Mouse (Mus musculus): ENCODE measurements around the gene Olfr1209. TPM values are rescaled to one million over a fixed set of nuclear protein-coding genes. Genes with fewer than 3 reads are reported as not detected.

Olfr1209 gene
- polyA plus RNA-seq (2012; rRNA removed), result not detected in 2 replicates
- not detected in 2 replicates for polyA plus RNA-seq (2014; fragmentation: Nextera tagmentation; extraction: Ambion mirVana)

GRCm38 (mm10) chr2:88915057-88915456 is at the start of gene Olfr1209:
Gene Olfr1209, minus strand, starts transcription at chr2:88915157.
- H3K27me3 ChIP-seq (ENCODE audit: control insufficient read depth, insufficient read depth, low read length), result no peaks in the 10 kb centered on the region
- H3K4me2 ChIP-seq (ENCODE audit: low read depth), result no peak within 1 kb of the TSS
- no peak within 1 kb of the TSS for H3K9ac ChIP-seq (replicated peaks)
- 66% methylated on average over 3 of the region's 3 CpGs for WGBS (ENCODE audit: insufficient replicate concordance)
- H3K9me3 ChIP-seq (ENCODE audit: control insufficient read depth, low read length), result no peaks in the 10 kb centered on the region
- no peaks in the 10 kb centered on the region for H3K4me1 ChIP-seq (replicated peaks; ENCODE audit: control insufficient read depth in 2 of 2, insufficient read depth in 2 of 2, low read length in 1 of 2)
- no peak within 1 kb of the TSS for H3K4me3 ChIP-seq (ENCODE audit: insufficient read depth in 1 of 2, low read depth in 2 of 2, low read length in 2 of 2)
- ATAC-seq (ENCODE audit: insufficient read depth) (no peak), DNase-seq (ENCODE audit: low read depth in 3 of 3, low spot score in 3 of 3) (no peak)
- no peaks in the 10 kb centered on the region for H3K36me3 ChIP-seq (replicated peaks; ENCODE audit: control insufficient read depth, insufficient read depth, low read depth)
- no peak for TF ChIP-seq CTCF (IDR thresholded peaks at IDR 0.05; ENCODE audit: low read depth)
- TF ChIP-seq EP300 (IDR thresholded peaks at IDR 0.05; ENCODE audit: low read depth), result no peak
- H3K27ac ChIP-seq, result no peak within 1 kb of the TSS

GRCm38 (mm10) chr2:88953669-88954068 is 38.7 kb upstream of the Olfr1209 start, which contains the start of gene Olfr1212:
Gene Olfr1212, plus strand, starts transcription at chr2:88953969.
- Histone ChIP-seq H3K4me3 (ENCODE audit: insufficient read depth in 1 of 2, low read depth in 2 of 2, low read length in 2 of 2) (no peak within 1 kb of the TSS), H3K4me2 (ENCODE audit: low read depth) (no peak within 1 kb of the TSS), H3K36me3 (replicated peaks; ENCODE audit: control insufficient read depth, insufficient read depth, low read depth) (no peaks in the 10 kb centered on the region), H3K9me3 (ENCODE audit: control insufficient read depth, low read length) (no peaks in the 10 kb centered on the region), H3K27ac (no peak within 1 kb of the TSS), H3K9ac (replicated peaks) (no peak within 1 kb of the TSS), H3K4me1 (replicated peaks; ENCODE audit: control insufficient read depth in 2 of 2, insufficient read depth in 2 of 2, low read length in 1 of 2) (no peaks in the 10 kb centered on the region), H3K27me3 (ENCODE audit: control insufficient read depth, insufficient read depth, low read length) (no peaks in the 10 kb centered on the region)
- no peak for DNase-seq (ENCODE audit: low read depth in 3 of 3, low spot score in 3 of 3)
- ATAC-seq (ENCODE audit: insufficient read depth), result no peak
- TF ChIP-seq EP300 (IDR thresholded peaks at IDR 0.05; ENCODE audit: low read depth), result no peak
- TF ChIP-seq CTCF (IDR thresholded peaks at IDR 0.05; ENCODE audit: low read depth), result no peak

- H3K27me3 ChIP-seq (ENCODE audit: control insufficient read depth, insufficient read depth, low read length), result no peaks in the 10 kb centered on the region
- no peak for DNase-seq (ENCODE audit: low read depth in 3 of 3, low spot score in 3 of 3)
- no peaks in the 10 kb centered on the region for H3K36me3 ChIP-seq (replicated peaks; ENCODE audit: control insufficient read depth, insufficient read depth, low read depth)
- TF ChIP-seq EP300 (IDR thresholded peaks at IDR 0.05; ENCODE audit: low read depth) (no peak), CTCF (IDR thresholded peaks at IDR 0.05; ENCODE audit: low read depth) (no peak)
- H3K27ac ChIP-seq, result no peak within 1 kb of the TSS
- no peak within 1 kb of the TSS for H3K9ac ChIP-seq (replicated peaks)
- H3K9me3 ChIP-seq (ENCODE audit: control insufficient read depth, low read length), result no peaks in the 10 kb centered on the region
- 71% methylated on average over 1 of the region's 1 CpGs for WGBS (ENCODE audit: insufficient replicate concordance)
- no peak within 1 kb of the TSS for H3K4me2 ChIP-seq (ENCODE audit: low read depth)
- H3K4me1 ChIP-seq (replicated peaks; ENCODE audit: control insufficient read depth in 2 of 2, insufficient read depth in 2 of 2, low read length in 1 of 2), result no peaks in the 10 kb centered on the region
- ATAC-seq (ENCODE audit: insufficient read depth), result no peak
- H3K4me3 ChIP-seq (ENCODE audit: insufficient read depth in 1 of 2, low read depth in 2 of 2, low read length in 2 of 2), result no peak within 1 kb of the TSS
These were observed 23.1 kb upstream of the Olfr1209 start, which contains the start of gene Olfr1211 for GRCm38 (mm10) chr2:88938011-88938410. Gene Olfr1211, minus strand, starts transcription at chr2:88938111.

GRCm38 (mm10) chr2:88902211-88902610 is 12.7 kb downstream of the Olfr1209 start, which contains the start of gene Olfr1208:
Gene Olfr1208, minus strand, starts transcription at chr2:88902311.
- no peaks in the 10 kb centered on the region for H3K9me3 ChIP-seq (ENCODE audit: control insufficient read depth, low read length)
- H3K9ac ChIP-seq (replicated peaks), result no peak within 1 kb of the TSS
- H3K4me1 ChIP-seq (replicated peaks; ENCODE audit: control insufficient read depth in 2 of 2, insufficient read depth in 2 of 2, low read length in 1 of 2), result no peaks in the 10 kb centered on the region
- no peak for TF ChIP-seq CTCF (IDR thresholded peaks at IDR 0.05; ENCODE audit: low read depth)
- TF ChIP-seq EP300 (IDR thresholded peaks at IDR 0.05; ENCODE audit: low read depth), result no peak
- no peak within 1 kb of the TSS for H3K4me2 ChIP-seq (ENCODE audit: low read depth)
- DNase-seq (ENCODE audit: low read depth in 3 of 3, low spot score in 3 of 3), result no peak
- H3K36me3 ChIP-seq (replicated peaks; ENCODE audit: control insufficient read depth, insufficient read depth, low read depth), result no peaks in the 10 kb centered on the region
- no peak for ATAC-seq (ENCODE audit: insufficient read depth)
- no peak within 1 kb of the TSS for H3K27ac ChIP-seq
- H3K27me3 ChIP-seq (ENCODE audit: control insufficient read depth, insufficient read depth, low read length), result no peaks in the 10 kb centered on the region
- H3K4me3 ChIP-seq (ENCODE audit: insufficient read depth in 1 of 2, low read depth in 2 of 2, low read length in 2 of 2), result no peak within 1 kb of the TSS

- Histone ChIP-seq H3K36me3 (replicated peaks; ENCODE audit: control insufficient read depth, insufficient read depth, low read depth) (no peaks in the 10 kb centered on the region), H3K4me1 (replicated peaks; ENCODE audit: control insufficient read depth in 2 of 2, insufficient read depth in 2 of 2, low read length in 1 of 2) (no peaks in the 10 kb centered on the region), H3K27me3 (ENCODE audit: control insufficient read depth, insufficient read depth, low read length) (no peaks in the 10 kb centered on the region), H3K4me2 (ENCODE audit: low read depth) (no peak within 1 kb of the TSS), H3K4me3 (ENCODE audit: insufficient read depth in 1 of 2, low read depth in 2 of 2, low read length in 2 of 2) (no peak within 1 kb of the TSS), H3K9ac (replicated peaks) (no peak within 1 kb of the TSS), H3K9me3 (ENCODE audit: control insufficient read depth, low read length) (no peaks in the 10 kb centered on the region), H3K27ac (no peak within 1 kb of the TSS)
- 51% methylated on average over 2 of the region's 2 CpGs for WGBS (ENCODE audit: insufficient replicate concordance)
- ATAC-seq (ENCODE audit: insufficient read depth) (no peak), DNase-seq (ENCODE audit: low read depth in 3 of 3, low spot score in 3 of 3) (no peak)
- TF ChIP-seq EP300 (IDR thresholded peaks at IDR 0.05; ENCODE audit: low read depth), result no peak
- TF ChIP-seq CTCF (IDR thresholded peaks at IDR 0.05; ENCODE audit: low read depth), result no peak
These were observed 52.0 kb downstream of the Olfr1209 start, which contains the start of gene Olfr1206 for GRCm38 (mm10) chr2:88862931-88863330. Gene Olfr1206, plus strand, starts transcription at chr2:88863231.

Other genes starting within 250 kb of the Olfr1209 start
- not detected in 2 replicates for gene Olfr1193, start 239.5 kb downstream of the Olfr1209 start, polyA plus RNA-seq (2012; rRNA removed)
- gene Olfr1193, start 239.5 kb downstream of the Olfr1209 start, polyA plus RNA-seq (2014; fragmentation: Nextera tagmentation; extraction: Ambion mirVana), result not detected in 2 replicates
- gene Olfr1195, start 226.0 kb downstream of the Olfr1209 start, polyA plus RNA-seq (2012; rRNA removed), result not detected in 2 replicates
- not detected in 2 replicates for gene Olfr1195, start 226.0 kb downstream of the Olfr1209 start, polyA plus RNA-seq (2014; fragmentation: Nextera tagmentation; extraction: Ambion mirVana)
- gene Olfr1196, start 210.6 kb downstream of the Olfr1209 start, polyA plus RNA-seq (2012; rRNA removed), result not detected in 2 replicates
- not detected in 2 replicates for gene Olfr1196, start 210.6 kb downstream of the Olfr1209 start, polyA plus RNA-seq (2014; fragmentation: Nextera tagmentation; extraction: Ambion mirVana)
- gene Olfr1197, start 182.8 kb downstream of the Olfr1209 start, polyA plus RNA-seq (2012; rRNA removed), result not detected in 2 replicates
- not detected in 2 replicates for gene Olfr1197, start 182.8 kb downstream of the Olfr1209 start, polyA plus RNA-seq (2014; fragmentation: Nextera tagmentation; extraction: Ambion mirVana)
- not detected in 2 replicates for gene Olfr1198, start 163.8 kb downstream of the Olfr1209 start, polyA plus RNA-seq (2012; rRNA removed)
- gene Olfr1198, start 163.8 kb downstream of the Olfr1209 start, polyA plus RNA-seq (2014; fragmentation: Nextera tagmentation; extraction: Ambion mirVana), result not detected in 2 replicates
- not detected in 2 replicates for gene Olfr1199, start 154.7 kb downstream of the Olfr1209 start, polyA plus RNA-seq (2012; rRNA removed)
- not detected in 2 replicates for gene Olfr1199, start 154.7 kb downstream of the Olfr1209 start, polyA plus RNA-seq (2014; fragmentation: Nextera tagmentation; extraction: Ambion mirVana)
- not detected in 2 replicates for gene Olfr1200, start 144.7 kb downstream of the Olfr1209 start, polyA plus RNA-seq (2012; rRNA removed)
- gene Olfr1200, start 144.7 kb downstream of the Olfr1209 start, polyA plus RNA-seq (2014; fragmentation: Nextera tagmentation; extraction: Ambion mirVana), result not detected in 2 replicates
- not detected in 2 replicates for gene Olfr1201, start 122.1 kb downstream of the Olfr1209 start, polyA plus RNA-seq (2012; rRNA removed)
- not detected in 2 replicates for gene Olfr1201, start 122.1 kb downstream of the Olfr1209 start, polyA plus RNA-seq (2014; fragmentation: Nextera tagmentation; extraction: Ambion mirVana)
- not detected in 2 replicates for gene Olfr1202, start 100.7 kb downstream of the Olfr1209 start, polyA plus RNA-seq (2012; rRNA removed)
- gene Olfr1202, start 100.7 kb downstream of the Olfr1209 start, polyA plus RNA-seq (2014; fragmentation: Nextera tagmentation; extraction: Ambion mirVana), result not detected in 2 replicates
- gene Olfr1205, start 85.4 kb downstream of the Olfr1209 start, polyA plus RNA-seq (2012; rRNA removed), result not detected in 2 replicates
- not detected in 2 replicates for gene Olfr1205, start 85.4 kb downstream of the Olfr1209 start, polyA plus RNA-seq (2014; fragmentation: Nextera tagmentation; extraction: Ambion mirVana)
- not detected in 2 replicates for gene Olfr1204, start 65.9 kb downstream of the Olfr1209 start, polyA plus RNA-seq (2012; rRNA removed)
- not detected in 2 replicates for gene Olfr1204, start 65.9 kb downstream of the Olfr1209 start, polyA plus RNA-seq (2014; fragmentation: Nextera tagmentation; extraction: Ambion mirVana)
- gene Olfr1206, start 51.9 kb downstream of the Olfr1209 start, polyA plus RNA-seq (2012; rRNA removed), result not detected in 2 replicates
- gene Olfr1206, start 51.9 kb downstream of the Olfr1209 start, polyA plus RNA-seq (2014; fragmentation: Nextera tagmentation; extraction: Ambion mirVana), result not detected in 2 replicates
- gene Olfr1208, start 12.8 kb downstream of the Olfr1209 start, polyA plus RNA-seq (2012; rRNA removed), result not detected in 2 replicates
- gene Olfr1208, start 12.8 kb downstream of the Olfr1209 start, polyA plus RNA-seq (2014; fragmentation: Nextera tagmentation; extraction: Ambion mirVana), result not detected in 2 replicates
- not detected in 2 replicates for gene Olfr1211, start 23.0 kb upstream of the Olfr1209 start, polyA plus RNA-seq (2012; rRNA removed)
- not detected in 2 replicates for gene Olfr1211, start 23.0 kb upstream of the Olfr1209 start, polyA plus RNA-seq (2014; fragmentation: Nextera tagmentation; extraction: Ambion mirVana)
- not detected in 2 replicates for gene Olfr1212, start 38.8 kb upstream of the Olfr1209 start, polyA plus RNA-seq (2012; rRNA removed)
- not detected in 2 replicates for gene Olfr1212, start 38.8 kb upstream of the Olfr1209 start, polyA plus RNA-seq (2014; fragmentation: Nextera tagmentation; extraction: Ambion mirVana)
- gene Gm13762, start 65.1 kb upstream of the Olfr1209 start, polyA plus RNA-seq (2012; rRNA removed), result not detected in 2 replicates
- gene Gm13762, start 65.1 kb upstream of the Olfr1209 start, polyA plus RNA-seq (2014; fragmentation: Nextera tagmentation; extraction: Ambion mirVana), result not detected in 2 replicates
- not detected in 2 replicates for gene Olfr1214, start 77.5 kb upstream of the Olfr1209 start, polyA plus RNA-seq (2012; rRNA removed)
- gene Olfr1214, start 77.5 kb upstream of the Olfr1209 start, polyA plus RNA-seq (2014; fragmentation: Nextera tagmentation; extraction: Ambion mirVana), result not detected in 2 replicates
- gene Olfr1215, start 91.8 kb upstream of the Olfr1209 start, polyA plus RNA-seq (2012; rRNA removed), result not detected in 2 replicates
- not detected in 2 replicates for gene Olfr1215, start 91.8 kb upstream of the Olfr1209 start, polyA plus RNA-seq (2014; fragmentation: Nextera tagmentation; extraction: Ambion mirVana)
- not detected in 2 replicates for gene Olfr1216, start 103.2 kb upstream of the Olfr1209 start, polyA plus RNA-seq (2012; rRNA removed)
- gene Olfr1216, start 103.2 kb upstream of the Olfr1209 start, polyA plus RNA-seq (2014; fragmentation: Nextera tagmentation; extraction: Ambion mirVana), result not detected in 2 replicates
- gene Olfr1217, start 116.9 kb upstream of the Olfr1209 start, polyA plus RNA-seq (2012; rRNA removed), result not detected in 2 replicates
- gene Olfr1217, start 116.9 kb upstream of the Olfr1209 start, polyA plus RNA-seq (2014; fragmentation: Nextera tagmentation; extraction: Ambion mirVana), result not detected in 2 replicates
- not detected in 2 replicates for gene Olfr1218, start 146.0 kb upstream of the Olfr1209 start, polyA plus RNA-seq (2012; rRNA removed)
- not detected in 2 replicates for gene Olfr1218, start 146.0 kb upstream of the Olfr1209 start, polyA plus RNA-seq (2014; fragmentation: Nextera tagmentation; extraction: Ambion mirVana)
- not detected in 2 replicates for gene Olfr1219, start 168.4 kb upstream of the Olfr1209 start, polyA plus RNA-seq (2012; rRNA removed)
- not detected in 2 replicates for gene Olfr1219, start 168.4 kb upstream of the Olfr1209 start, polyA plus RNA-seq (2014; fragmentation: Nextera tagmentation; extraction: Ambion mirVana)
- gene Olfr1220, start 191.7 kb upstream of the Olfr1209 start, polyA plus RNA-seq (2012; rRNA removed), result not detected in 2 replicates
- gene Olfr1220, start 191.7 kb upstream of the Olfr1209 start, polyA plus RNA-seq (2014; fragmentation: Nextera tagmentation; extraction: Ambion mirVana), result not detected in 2 replicates
- gene Olfr1221, start 202.1 kb upstream of the Olfr1209 start, polyA plus RNA-seq (2012; rRNA removed), result not detected in 2 replicates
- not detected in 2 replicates for gene Olfr1221, start 202.1 kb upstream of the Olfr1209 start, polyA plus RNA-seq (2014; fragmentation: Nextera tagmentation; extraction: Ambion mirVana)
- not detected in 2 replicates for gene Olfr1222, start 217.9 kb upstream of the Olfr1209 start, polyA plus RNA-seq (2012; rRNA removed)
- gene Olfr1222, start 217.9 kb upstream of the Olfr1209 start, polyA plus RNA-seq (2014; fragmentation: Nextera tagmentation; extraction: Ambion mirVana), result not detected in 2 replicates
- not detected in 2 replicates for gene Olfr1223, start 236.4 kb upstream of the Olfr1209 start, polyA plus RNA-seq (2012; rRNA removed)
- not detected in 2 replicates for gene Olfr1223, start 236.4 kb upstream of the Olfr1209 start, polyA plus RNA-seq (2014; fragmentation: Nextera tagmentation; extraction: Ambion mirVana)
- not detected in 2 replicates for gene Olfr1224-ps1, start 248.9 kb upstream of the Olfr1209 start, polyA plus RNA-seq (2012; rRNA removed)
- gene Olfr1224-ps1, start 248.9 kb upstream of the Olfr1209 start, polyA plus RNA-seq (2014; fragmentation: Nextera tagmentation; extraction: Ambion mirVana), result not detected in 2 replicates

Data from liver, embryonic 14.5 days (tissue).